Mouse (Mus musculus) urinary bladder, adult 2 months (tissue): ENCODE measurements around the gene Prkar1a. TPM values are rescaled to one million over a fixed set of nuclear protein-coding genes. Genes with fewer than 3 reads are reported as not detected.

ENCODE experiments used
- DNase-seq: peaks from one replicate; pipeline ENCODE4 v3.0.0; 2022; ENCODE audit warnings: low spot score
- polyA plus RNA-seq: library from polyadenylated mRNA; depleted of rRNA; stranded (reverse); fragments of >200 nt; gene quantifications from 2 replicates; pipeline ENCODE4 v1.2.3, GENCODE M21; 2012; rRNA removed

The Prkar1a gene
- polyA plus RNA-seq, 1 experiment: 176 TPM

DNA sequence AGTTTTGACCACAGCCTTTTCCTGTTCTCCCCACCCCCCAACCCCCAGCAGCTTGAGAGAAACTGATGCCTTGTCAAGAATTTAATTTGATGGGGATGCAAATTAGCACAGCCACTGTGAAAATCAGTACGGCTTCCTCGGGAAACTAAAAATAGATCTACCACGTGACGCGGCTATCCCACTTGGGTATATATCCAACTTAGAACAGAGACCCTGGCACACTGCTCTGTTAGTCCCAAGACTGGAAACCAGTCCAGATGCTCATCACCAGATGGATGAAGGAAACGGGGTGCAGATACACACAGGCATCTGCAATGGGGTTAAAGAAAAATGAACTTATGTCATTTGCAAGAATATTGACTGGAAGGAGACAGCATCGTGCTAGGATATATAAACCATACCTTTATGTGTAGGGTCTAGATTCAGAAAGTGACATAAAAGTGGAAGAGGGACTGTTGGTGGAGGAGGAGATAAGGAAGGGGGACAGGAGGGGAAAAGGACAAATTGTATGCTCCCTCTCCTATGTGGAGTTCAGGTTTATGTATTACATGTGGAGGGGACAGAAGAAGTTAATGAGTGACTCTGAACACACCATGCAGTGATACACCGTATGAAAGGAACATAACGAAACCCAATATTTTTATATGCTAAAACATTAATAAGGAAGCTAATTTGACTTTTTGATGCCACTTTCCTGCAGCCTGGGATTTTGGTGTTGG, 56.3 kb downstream of the Prkar1a start:
- DNase-seq: no peak

DNA sequence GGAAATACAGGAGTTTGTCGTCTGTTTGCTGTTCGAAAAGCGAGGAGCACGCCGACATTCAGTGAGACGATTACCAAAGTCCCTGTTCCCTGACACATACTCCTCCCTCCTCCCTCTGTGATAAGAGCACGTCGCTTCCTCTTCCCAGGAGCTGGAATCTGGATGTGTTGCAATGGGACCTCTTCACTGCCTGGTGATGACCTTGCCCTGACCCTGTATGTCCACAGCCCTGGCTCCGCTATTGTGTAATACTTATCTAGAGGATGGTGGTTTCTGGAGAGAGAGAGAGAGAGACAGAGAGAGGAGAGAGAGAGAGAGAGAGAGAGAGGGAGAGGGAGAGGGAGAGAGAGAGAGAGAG, 56.8 kb downstream of the Prkar1a start:
- DNase-seq: no peak

- DNase-seq: no peak
Measured at GRCm38 (mm10) chr11:109706586-109706985, 57.4 kb downstream of the Prkar1a start.

- DNase-seq: no peak
Measured at GRCm38 (mm10) chr11:109707442-109707841, 58.2 kb downstream of the Prkar1a start.

DNA sequence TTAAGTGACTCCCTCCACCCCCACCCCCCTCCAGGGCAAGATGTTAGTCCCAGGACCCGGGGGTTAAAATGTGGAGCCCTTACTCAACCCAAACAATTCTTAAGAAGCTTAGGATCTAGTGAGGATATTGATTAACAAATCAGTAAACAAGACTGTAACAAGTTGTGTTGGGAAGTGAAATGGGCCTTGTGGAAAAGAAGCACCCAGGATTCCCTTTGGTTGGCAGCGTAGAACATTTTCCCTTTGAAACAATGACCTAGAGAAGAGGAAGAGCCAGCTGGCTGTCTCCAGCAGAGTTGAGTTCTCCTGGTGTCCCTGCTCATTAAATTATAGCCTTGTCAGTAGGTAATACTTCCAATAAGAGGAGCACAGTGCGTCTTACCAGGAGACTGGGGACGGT, 59.6 kb downstream of the Prkar1a start:
- no peak for DNase-seq

DNA sequence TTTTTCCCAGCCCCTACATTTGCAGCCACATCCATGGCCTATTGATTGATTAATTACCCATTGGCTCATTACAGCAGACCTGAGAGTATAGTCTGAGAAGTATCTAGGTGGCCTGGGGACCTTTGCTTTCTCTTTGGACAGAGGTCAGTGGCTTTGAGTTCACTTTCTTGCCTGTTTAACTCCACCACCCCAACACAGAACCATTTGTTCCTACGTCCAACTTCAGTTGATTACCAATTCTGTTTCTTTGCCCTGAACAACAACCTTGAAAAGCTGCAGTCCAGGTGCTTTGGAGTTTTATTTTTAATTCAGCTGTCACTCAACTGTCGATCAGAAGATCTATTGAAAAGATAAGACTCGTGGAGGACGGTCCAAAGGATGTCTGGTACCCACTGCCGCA, 60.3 kb downstream of the Prkar1a start:
- no peak for DNase-seq

DNA sequence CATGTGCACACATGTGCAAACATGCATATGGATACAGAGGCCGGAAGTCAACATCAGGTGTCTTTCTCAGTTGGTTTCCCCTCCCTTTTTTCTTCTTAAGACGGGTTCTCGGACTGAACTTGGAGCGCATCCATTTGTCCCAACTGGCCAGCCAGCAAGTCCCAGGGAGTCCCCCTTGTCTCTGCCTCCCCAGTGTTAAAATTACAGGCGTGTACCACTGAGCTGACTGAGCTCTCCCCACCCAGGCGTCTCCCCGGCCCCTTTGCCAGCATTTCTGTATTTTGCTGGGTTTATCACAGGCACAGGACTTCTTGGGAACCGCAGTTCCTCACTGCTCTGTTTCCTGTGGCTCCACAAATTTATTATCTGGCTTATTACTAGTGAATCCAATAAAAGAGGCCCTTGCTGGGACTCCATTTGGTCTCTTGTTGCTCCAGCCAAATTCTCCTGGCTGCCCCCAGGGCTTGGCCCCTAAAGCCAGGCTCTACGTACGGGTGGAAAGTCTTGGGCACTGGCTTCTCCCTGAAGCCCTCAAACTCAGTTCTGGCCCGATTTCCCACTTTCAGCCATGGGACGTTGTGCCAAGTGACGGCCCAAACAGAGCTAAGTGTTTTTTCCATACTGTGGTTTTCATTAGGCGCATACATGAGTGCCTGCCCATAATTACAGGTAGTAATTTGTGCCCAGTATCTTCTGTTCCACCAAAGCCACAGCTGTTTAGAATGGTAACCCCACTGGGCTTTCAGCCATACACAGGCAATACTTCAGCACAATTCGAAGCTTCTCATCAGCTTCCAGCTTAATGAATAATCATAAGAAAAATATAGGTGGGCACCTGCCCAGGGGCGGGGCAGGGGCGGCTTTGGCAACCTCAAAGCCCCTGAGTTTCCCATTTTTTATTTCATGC, 65.4 kb downstream of the Prkar1a start:
- DNase-seq: no peak

GRCm38 (mm10) chr11:109715311-109715781, 66.1 kb downstream of the Prkar1a start:
- DNase-seq: no peak

DNA sequence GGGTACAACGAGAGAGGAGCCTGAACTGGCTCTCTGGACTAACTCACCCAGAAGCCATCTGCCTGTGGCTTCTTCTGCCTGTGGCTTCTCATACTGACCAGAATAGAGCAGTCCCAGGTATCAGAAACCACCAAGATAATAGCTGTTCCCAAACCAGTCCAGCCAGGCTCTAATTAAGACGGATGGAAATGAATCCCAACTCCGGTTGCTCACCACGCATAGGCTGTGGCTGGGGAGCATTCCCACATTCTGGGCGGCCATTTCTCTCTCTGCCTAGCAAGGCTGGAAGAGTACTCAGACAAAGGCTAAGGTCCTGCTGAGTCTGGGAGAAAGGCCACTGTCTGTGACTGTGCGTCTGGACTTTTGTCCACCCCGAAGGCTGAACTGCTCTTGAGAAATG, 67.8 kb downstream of the Prkar1a start:
- no peak for DNase-seq

- no peak for DNase-seq
Measured at GRCm38 (mm10) chr11:109717448-109717847, 68.2 kb downstream of the Prkar1a start.

- DNase-seq: no peak
Measured at GRCm38 (mm10) chr11:109717966-109718895, 69.0 kb downstream of the Prkar1a start.

Other genes starting within 250 kb of the Prkar1a start
- not detected in 2 replicates for gene 9930022D16Rik, start 235.5 kb upstream of the Prkar1a start, polyA plus RNA-seq
- gene Amz2, start 223.5 kb upstream of the Prkar1a start, polyA plus RNA-seq: 46.3 and 47.4 TPM in 2 replicates
- gene Arsg, start 176.0 kb upstream of the Prkar1a start, polyA plus RNA-seq: 6.7 and 7.0 TPM in 2 replicates
- gene Slc16a6, start 175.8 kb upstream of the Prkar1a start, polyA plus RNA-seq: 1.2 and 2.4 TPM in 2 replicates
- 44.9 and 49.1 TPM in 2 replicates for gene Wipi1, start 37.4 kb upstream of the Prkar1a start, polyA plus RNA-seq
- 10.6 and 11.8 TPM in 2 replicates for gene Fam20a, start 72.9 kb downstream of the Prkar1a start, polyA plus RNA-seq
- gene 1700012B07Rik, start 178.6 kb downstream of the Prkar1a start, polyA plus RNA-seq: 0.03 TPM in 1 of 2 replicates, not detected in the other